16 mouse cellular contexts compared by ENCODE assay signal in the genomic region with DNA sequence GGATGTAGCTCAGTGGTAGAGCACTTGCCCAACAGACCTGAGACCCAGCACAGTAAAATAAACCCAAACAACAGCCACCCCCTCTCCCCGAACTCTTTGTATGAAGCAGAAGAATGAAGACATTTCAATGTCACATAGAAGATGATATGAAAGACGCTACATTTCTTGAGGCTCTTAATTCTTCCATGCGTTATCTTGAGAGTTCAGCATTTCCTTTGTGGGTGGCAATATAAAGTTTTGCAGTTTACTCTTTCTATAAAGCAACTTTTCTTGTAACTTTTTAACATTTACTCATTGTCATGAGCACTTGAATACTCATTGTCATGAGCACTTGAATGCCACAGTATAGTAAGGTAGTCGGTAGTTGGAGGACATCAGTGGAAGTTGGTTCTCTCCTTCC.
"Had no signal": no experiment of that assay in that cellular context is flagged by ENCODE, and none has a peak within 500 bp of the region (broad histone marks: within the 10 kb centered on the region; RNA-seq: fewer than 3 reads in every experiment).

No protein-coding gene starts in this region.

- H3K4me3 ChIP-seq: neural tube, embryonic 13.5 days; neural tube, embryonic 15.5 days; stomach, embryonic 15.5 days had no signal

- H3K36me3 ChIP-seq: neural tube, embryonic 13.5 days; neural tube, embryonic 15.5 days; stomach, embryonic 15.5 days had no signal

- H3K27ac ChIP-seq: neural tube, embryonic 13.5 days; neural tube, embryonic 15.5 days; stomach, embryonic 15.5 days; stomach, postnatal 0 days had no signal

- H3K9ac ChIP-seq: neural tube, embryonic 13.5 days; neural tube, embryonic 15.5 days; stomach, embryonic 15.5 days had no signal

- H3K9me3 ChIP-seq: neural tube, embryonic 13.5 days; neural tube, embryonic 15.5 days; stomach, embryonic 15.5 days had no signal

- H3K4me1 ChIP-seq: neural tube, embryonic 15.5 days; stomach, embryonic 15.5 days had no signal

- H3K27me3 ChIP-seq: neural tube, embryonic 13.5 days; neural tube, embryonic 15.5 days had no signal

- DNase-seq: retina, postnatal 1 day; right cerebral cortex, adult 18-20 months; right cerebral cortex, postnatal 14 days; right cerebral cortex, postnatal 25 days; right cerebral cortex, postnatal 4 days; spleen, adult 18-20 months; thymus, adult 18-20 months; thymus, adult 2 months; thymus, postnatal 14 days; thymus, postnatal 25 days; thymus, postnatal 36 days; thymus, postnatal 4 days had no signal
